Mouse (Mus musculus) spleen, adult 2 months (tissue): Measurements from ENCODE around the gene Trpm7. TPM values are rescaled to one million over a fixed set of nuclear protein-coding genes. Genes with fewer than 3 reads are reported as not detected.

ENCODE experiments used
- DNase-seq, 2 experiments: peaks; one replicate each; pipeline versions ENCODE4 v3.0.0 to v3.0.0-alpha.2; 2012 to 2021; ENCODE audit warnings: low spot score in 2 of 2, low read depth in 1 of 2
- H3K27ac ChIP-seq: fragments of 200-500 bp; 2 replicates; pipeline ENCODE4 v1.5.1; 2012; ENCODE audit warnings: low read length, inconsistent platforms; ENCODE audit not compliant: insufficient read depth
- H3K27me3 ChIP-seq: fragments of 200-500 bp; 2 replicates; pipeline ENCODE4 v1.6.1; 2012; ENCODE audit warnings: mild to moderate bottlenecking, moderate library complexity, low read length, inconsistent platforms; ENCODE audit not compliant: control insufficient read depth, insufficient read depth
- H3K36me3 ChIP-seq: fragments of 200-500 bp; 2 replicates; pipeline ENCODE4 v1.6.1; 2012; ENCODE audit warnings: mild to moderate bottlenecking, low read length, inconsistent platforms; ENCODE audit not compliant: control insufficient read depth, insufficient read depth
- H3K4me1 ChIP-seq: fragments of 200-500 bp; 2 replicates; pipeline ENCODE4 v1.6.1; 2011; ENCODE audit warnings: inconsistent platforms; ENCODE audit not compliant: control insufficient read depth, insufficient read depth, insufficient read length
- H3K4me3 ChIP-seq: fragments of 200-500 bp; 2 replicates; pipeline ENCODE4 v1.5.1; 2011; ENCODE audit warnings: mild to moderate bottlenecking, inconsistent platforms; ENCODE audit not compliant: insufficient read depth, insufficient read length; ENCODE audit errors: extremely low read depth
- CTCF ChIP-seq: fragments of 200-500 bp; IDR thresholded peaks from 2 replicates; pipeline ENCODE4 v1.5.1; 2011; ENCODE audit warnings: mild to moderate bottlenecking, inconsistent platforms; ENCODE audit not compliant: insufficient read depth, insufficient read length, insufficient replicate concordance; ENCODE audit errors: extremely low read depth
- POLR2A ChIP-seq: fragments of 200-500 bp; IDR thresholded peaks from 2 replicates; pipeline ENCODE4 v1.6.1; 2011; ENCODE audit warnings: low read depth, low read length, inconsistent platforms
- WGBS: fragments of 180-500 bp; shearing (Covaris S2); methylation state at CpG from one replicate; pipeline ENCODE4 v1.1.7; 2018; 5-methylcytosine and 5-hydroxymethylcytosine counted together
- polyA plus RNA-seq: library from polyadenylated mRNA; depleted of rRNA; stranded (reverse); fragments of >200 nt; gene quantifications from 2 replicates; pipeline ENCODE4 v1.2.3, GENCODE M21; 2012

The Trpm7 gene
- polyA plus RNA-seq, 1 experiment: 3.0 TPM

DNA sequence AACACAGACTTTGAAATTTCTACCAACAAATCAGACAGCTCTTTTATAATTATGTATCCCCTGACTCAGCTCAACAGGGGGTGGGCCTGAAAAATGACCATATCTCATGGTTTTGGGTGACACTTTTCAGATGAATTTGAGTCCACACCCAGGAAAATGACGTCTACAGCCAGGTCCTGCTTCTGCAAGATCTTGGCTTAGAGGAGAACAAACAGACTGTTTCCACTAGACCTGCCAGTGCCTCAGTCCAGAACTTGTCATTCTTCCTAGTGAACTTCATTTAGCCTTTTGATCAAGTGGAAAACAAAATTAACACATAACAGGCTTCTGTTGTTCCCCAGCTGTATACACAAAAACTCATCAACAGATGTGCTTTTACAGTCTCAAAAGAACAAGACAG, 99.6 kb downstream of the Trpm7 start:
- no peaks in the 10 kb centered on the region for H3K27me3 ChIP-seq
- no peak for DNase-seq
- H3K4me1 ChIP-seq: no peaks in the 10 kb centered on the region
- no peak overlapping the region for H3K4me3 ChIP-seq
- H3K36me3 ChIP-seq: no peaks in the 10 kb centered on the region
- TF ChIP-seq POLR2A (no peak), CTCF (no peak)
- H3K27ac ChIP-seq: no peak overlapping the region
- 55% methylated on average over 1 of the region's 1 CpGs for WGBS

DNA sequence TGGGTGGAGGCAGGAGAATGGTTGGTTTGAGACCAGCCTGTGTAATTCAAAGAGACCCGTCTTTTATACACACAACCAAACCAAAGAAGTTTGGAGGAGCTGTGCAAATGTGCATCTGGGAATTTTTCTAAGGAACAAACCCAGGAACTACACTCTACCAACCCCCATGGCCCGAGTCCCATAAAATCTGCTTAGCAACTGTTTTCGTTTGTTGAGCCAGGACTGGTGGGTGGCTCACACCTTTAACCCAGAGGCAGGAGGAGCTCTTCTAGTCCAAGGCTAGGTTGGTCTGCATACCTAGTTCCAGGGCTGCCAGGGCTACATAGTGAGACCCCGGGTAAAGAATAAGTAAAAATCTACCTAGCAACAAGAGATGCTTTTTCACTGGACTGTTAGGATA, 100.1 kb downstream of the Trpm7 start:
- DNase-seq: no peak
- Histone ChIP-seq H3K27me3 (no peaks in the 10 kb centered on the region), H3K36me3 (no peaks in the 10 kb centered on the region), H3K27ac (no peak overlapping the region), H3K4me3 (no peak overlapping the region), H3K4me1 (no peaks in the 10 kb centered on the region)
- no peak for TF ChIP-seq POLR2A
- TF ChIP-seq CTCF: no peak
- WGBS: 80% methylated on average over 4 of the region's 4 CpGs

DNA sequence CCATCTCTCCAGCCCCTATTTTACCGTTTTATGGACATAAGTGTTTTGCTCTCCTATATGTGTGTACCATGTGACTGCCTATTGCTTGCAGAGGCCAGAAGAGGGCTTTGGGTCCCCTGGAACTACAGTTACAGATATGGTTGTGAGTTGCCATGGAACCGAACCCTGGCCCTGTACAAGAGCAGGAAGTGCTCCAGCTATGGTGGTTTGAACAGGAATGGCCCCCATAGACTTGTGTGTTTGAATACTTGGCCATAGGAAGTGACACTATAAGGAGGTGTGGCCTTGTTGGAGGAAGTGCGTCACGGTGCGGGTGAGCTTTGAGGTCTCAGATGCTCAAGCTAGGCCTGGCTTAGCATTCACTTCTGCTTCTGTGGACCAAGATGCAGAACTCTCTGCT, 103.8 kb downstream of the Trpm7 start:
- no peak for TF ChIP-seq CTCF
- no peak for TF ChIP-seq POLR2A
- H3K27ac ChIP-seq: no peak overlapping the region

DNA sequence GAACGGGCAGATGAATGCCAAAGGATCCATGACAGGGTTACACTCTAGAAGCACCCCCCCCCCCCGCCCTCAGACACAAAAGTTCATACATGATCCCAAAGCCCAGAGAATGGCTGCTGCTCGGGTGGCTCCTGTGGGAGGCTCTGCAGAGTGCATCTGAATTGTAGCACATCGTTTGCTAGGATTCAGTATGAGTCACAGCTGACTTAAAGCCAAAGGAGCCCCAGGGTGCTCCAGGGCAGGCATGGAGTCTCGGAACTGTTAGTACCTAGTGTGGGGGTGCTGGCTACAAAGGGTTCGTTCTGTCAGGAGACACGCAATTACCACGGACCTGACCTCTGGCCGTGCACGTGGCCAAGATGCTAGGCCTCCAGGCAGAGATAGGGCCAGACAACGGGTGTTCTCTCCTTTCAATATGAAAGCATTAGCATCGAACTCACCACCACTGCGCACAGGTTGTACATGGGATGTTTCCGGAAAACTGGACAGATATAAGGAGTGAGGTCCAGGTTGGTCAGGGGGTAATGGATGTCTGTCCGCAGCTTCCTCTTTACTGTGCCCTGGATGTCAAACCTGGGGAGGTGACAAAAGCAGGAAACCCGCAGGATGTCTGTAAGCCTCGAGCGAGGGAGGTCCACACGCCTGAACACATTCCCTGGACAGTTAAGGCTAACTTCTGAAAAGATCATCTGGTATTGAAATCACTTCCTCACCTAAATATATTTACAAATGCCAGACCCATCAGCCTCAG, 106.4 kb downstream of the Trpm7 start:
- Histone ChIP-seq H3K36me3 (no peaks in the 10 kb centered on the region), H3K4me3 (no peak overlapping the region), H3K27ac (no peak overlapping the region), H3K4me1 (no peaks in the 10 kb centered on the region), H3K27me3 (no peaks in the 10 kb centered on the region)
- TF ChIP-seq POLR2A: no peak
- TF ChIP-seq CTCF: no peak
- WGBS: 57% methylated on average over 19 of the region's 19 CpGs
- no peak for DNase-seq

More for the DNA sequence above, 103.8 kb downstream of the Trpm7 start:
- no peak for DNase-seq
- Histone ChIP-seq H3K27me3 (no peaks in the 10 kb centered on the region), H3K36me3 (no peaks in the 10 kb centered on the region), H3K4me3 (no peak overlapping the region), H3K4me1 (no peaks in the 10 kb centered on the region)
- WGBS: 82% methylated on average over 5 of the region's 5 CpGs

DNA sequence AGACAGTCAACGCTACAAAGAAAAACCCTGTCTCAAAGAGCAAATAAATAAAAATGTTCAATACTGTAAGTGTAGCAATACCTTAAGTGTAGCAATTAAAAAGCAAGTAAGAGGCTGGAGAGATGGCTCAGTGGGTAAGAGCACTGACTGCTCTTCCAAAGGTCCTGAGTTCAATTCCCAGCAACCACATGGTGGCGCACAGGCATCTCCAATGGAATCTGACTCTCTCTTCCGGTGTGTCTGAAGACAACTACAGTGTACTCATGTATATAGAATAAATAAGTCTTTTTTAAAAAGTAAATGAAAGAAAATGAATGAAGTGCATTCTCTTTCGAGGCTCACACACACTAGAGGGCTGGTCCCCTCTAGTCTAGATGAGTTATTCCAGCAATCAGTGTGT, 107.8 kb downstream of the Trpm7 start:
- 82% methylated on average over 4 of the region's 4 CpGs for WGBS
- Histone ChIP-seq H3K27ac (no peak overlapping the region), H3K36me3 (0 out of 2 replicates have a peak, but pooled peaks cover 1% of the 10 kb centered on the region), H3K27me3 (no peaks in the 10 kb centered on the region), H3K4me1 (no peaks in the 10 kb centered on the region), H3K4me3 (no peak overlapping the region)
- DNase-seq: no peak
- TF ChIP-seq CTCF: no peak
- TF ChIP-seq POLR2A: no peak

DNA sequence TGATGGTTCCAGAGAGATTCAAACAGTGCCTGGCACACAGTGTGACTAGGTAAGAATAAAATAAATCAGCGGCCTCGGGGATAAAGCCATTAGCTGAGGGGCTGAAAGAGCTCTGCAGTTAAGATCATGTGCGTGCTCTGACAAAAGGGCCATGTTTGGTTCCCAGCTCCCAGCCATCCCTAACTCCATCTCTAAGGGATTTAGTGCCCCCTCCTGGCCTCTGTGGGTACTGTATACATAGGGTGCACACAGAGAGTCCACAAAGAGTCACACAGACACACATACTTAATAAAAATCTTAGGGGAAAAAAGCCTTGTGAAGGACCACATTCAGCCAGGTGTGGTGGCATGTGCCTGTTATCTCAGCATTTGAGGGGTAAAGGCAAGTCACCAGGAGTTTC, 108.4 kb downstream of the Trpm7 start:
- no peaks in the 10 kb centered on the region for H3K27me3 ChIP-seq
- no peak overlapping the region for H3K27ac ChIP-seq
- no peak for TF ChIP-seq CTCF
- TF ChIP-seq POLR2A: no peak
- H3K36me3 ChIP-seq: 0 out of 2 replicates have a peak, but pooled peaks cover 1% of the 10 kb centered on the region
- DNase-seq: no peak
- no peaks in the 10 kb centered on the region for H3K4me1 ChIP-seq
- 96% methylated on average over 3 of the region's 3 CpGs for WGBS
- no peak overlapping the region for H3K4me3 ChIP-seq

DNA sequence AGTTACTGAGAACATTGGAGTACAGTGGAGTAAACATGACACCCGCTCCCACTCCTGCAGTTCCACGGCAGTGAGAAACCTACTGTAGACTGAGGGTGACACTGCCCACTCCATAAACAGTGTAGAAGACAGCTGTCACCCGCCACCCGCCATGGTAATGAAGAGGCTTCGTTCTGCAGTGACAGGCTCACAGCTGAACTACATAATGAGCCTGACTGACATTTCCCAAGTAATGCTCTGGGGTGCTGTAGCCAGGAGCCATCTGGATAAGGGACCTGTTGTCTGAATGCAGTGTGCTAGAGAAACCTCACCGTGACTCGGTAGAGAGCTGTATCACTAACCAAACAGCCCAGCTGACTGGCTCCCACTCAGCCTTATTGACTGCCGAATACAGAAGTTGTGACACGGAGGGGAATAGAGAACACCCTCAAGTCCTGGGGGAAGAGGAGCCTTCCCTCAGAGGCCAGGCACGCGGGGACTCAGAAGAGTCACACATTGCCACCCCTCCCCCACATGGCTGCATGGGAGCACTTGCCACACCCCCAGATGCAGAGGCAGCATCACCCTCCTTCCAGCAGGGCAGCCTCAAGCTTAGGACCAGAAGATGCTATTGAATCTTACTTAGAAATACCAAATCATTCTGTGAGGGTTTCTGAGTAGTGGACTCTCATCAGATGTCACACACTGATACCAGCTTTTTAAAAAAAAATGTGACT, 110.0 kb downstream of the Trpm7 start:
- Histone ChIP-seq H3K27me3 (no peaks in the 10 kb centered on the region), H3K4me1 (no peaks in the 10 kb centered on the region), H3K36me3 (peaks cover 4% of the 10 kb centered on the region; the same call in 1 of the 2 replicates), H3K4me3 (no peak overlapping the region), H3K27ac (no peak overlapping the region)
- no peak for DNase-seq
- WGBS: 56% methylated on average over 11 of the region's 11 CpGs
- no peak for TF ChIP-seq POLR2A
- no peak for TF ChIP-seq CTCF
